Mouse (Mus musculus) hindbrain, postnatal 0 days (tissue): ENCODE measurements around the gene Ccnyl1. TPM values are rescaled to one million over a fixed set of nuclear protein-coding genes. Genes with fewer than 3 reads are reported as not detected.

Source experiments
- ATAC-seq: fragments of 200-750 bp; cut with Nextera tagmentation; 2 replicates; pipeline ENCODE4 v1.8.0; 2017; ENCODE audit warnings: mild to moderate bottlenecking, moderate TSS enrichment, moderate library complexity
- DNase-seq: peaks from one replicate; pipeline ENCODE4 v3.0.0-alpha.2; 2015; ENCODE audit warnings: low spot score
- H3K27ac ChIP-seq: fragments of 300-500 bp; sonication (generic); 2 replicates; pipeline ENCODE4 v1.5.1; 2014; ENCODE audit warnings: mild to moderate bottlenecking
- H3K27me3 ChIP-seq: fragments of 300-500 bp; sonication (generic); 2 replicates; pipeline ENCODE4 v1.6.1; 2014; ENCODE audit warnings: low read length, mixed read lengths; ENCODE audit not compliant: insufficient read depth
- H3K36me3 ChIP-seq: fragments of 300-500 bp; sonication (generic); 2 replicates; pipeline ENCODE4 v1.6.1; 2014; ENCODE audit warnings: low read length, mixed read lengths; ENCODE audit not compliant: insufficient read depth
- H3K4me1 ChIP-seq: fragments of 300-500 bp; sonication (generic); 2 replicates; pipeline ENCODE4 v1.6.1; 2014; ENCODE audit warnings: antibody characterized with exemption, low read length, mixed read lengths; ENCODE audit not compliant: insufficient read depth
- H3K4me2 ChIP-seq: fragments of 300-500 bp; sonication (generic); 2 replicates; pipeline ENCODE4 v1.6.1; 2014; ENCODE audit warnings: low read depth, mild to moderate bottlenecking, low read length, moderate library complexity, mixed read lengths
- H3K4me3 ChIP-seq: fragments of 300-500 bp; sonication (generic); 2 replicates; pipeline ENCODE4 v1.5.1; 2014; ENCODE audit warnings: low read length
- H3K9ac ChIP-seq: fragments of 300-500 bp; sonication (generic); replicated peaks from 2 replicates; pipeline ENCODE4 v1.6.1; 2014; ENCODE audit warnings: mild to moderate bottlenecking, low read length, moderate library complexity, mixed read lengths
- H3K9me3 ChIP-seq: fragments of 300-500 bp; sonication (generic); 2 replicates; pipeline ENCODE4 v1.6.1; 2016; ENCODE audit warnings: low read length, mixed read lengths
- CTCF ChIP-seq: IDR thresholded peaks from 2 replicates; pipeline ENCODE4 v1.5.1; 2016; ENCODE audit warnings: antibody characterized with exemption, control low read depth, low read depth
- WGBS: fragments of 180-500 bp; shearing (Covaris S2); extraction: QIAGEN DNeasy Blood & Tissue Kit; methylation state at CpG from one replicate; pipeline ENCODE4 v1.1.7; 2014; 5-methylcytosine and 5-hydroxymethylcytosine counted together
- polyA plus RNA-seq: library from polyadenylated mRNA; unstranded; fragments of >200 nt; fragmentation: Nextera tagmentation; extraction: Ambion mirVana; gene quantifications from 2 replicates; pipeline ENCODE4 v1.2.1, GENCODE M21; 2015
- total RNA-seq: library from RNA; depleted of rRNA; stranded (reverse); fragments of >200 nt; gene quantifications from 2 replicates; pipeline ENCODE4 v1.2.3, GENCODE M21; 2014

Ccnyl1 gene
- total and polyA plus RNA-seq, 2 experiments from 2014 or later, result 3.5 to 17.5 TPM

DNA sequence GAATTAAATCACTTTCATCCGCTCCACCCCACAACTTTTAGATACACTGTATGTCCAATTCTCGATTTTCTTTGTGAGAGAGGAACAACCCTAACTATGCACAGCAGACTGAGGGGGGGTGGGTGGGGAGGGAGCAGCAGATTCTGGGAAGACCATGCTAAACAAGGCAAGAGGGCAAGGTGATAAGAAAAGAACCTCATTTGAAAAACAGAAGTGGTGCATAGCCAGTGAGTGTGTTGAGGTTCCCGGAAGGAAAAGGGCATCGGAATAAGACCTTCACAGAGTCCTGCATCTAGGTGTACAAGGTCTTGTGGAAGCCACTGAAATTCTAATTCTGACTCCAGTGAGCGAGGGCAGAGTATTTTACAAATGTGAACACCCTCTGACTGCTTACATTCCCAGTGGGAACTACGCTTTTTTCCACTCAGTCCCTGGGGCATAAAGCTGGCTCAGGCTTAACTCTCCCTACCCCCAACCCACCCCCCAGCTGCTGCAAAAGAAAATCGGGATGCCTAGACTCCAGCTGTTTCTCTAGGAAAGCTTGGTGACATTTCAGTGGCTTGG, 42.5 kb downstream of the Ccnyl1 start:
- 63% methylated on average over 7 of the region's 7 CpGs for WGBS
- peaks cover 24% of the 10 kb centered on the region; the same call in 1 of the 2 replicates for H3K27me3 ChIP-seq

GRCm38 (mm10) chr1:64733453-64734245, 43.4 kb downstream of the Ccnyl1 start:
- no peak for ATAC-seq
- Histone ChIP-seq H3K27ac (no peak overlapping the region), H3K4me2 (no peak overlapping the region), H3K27me3 (peaks cover 24% of the 10 kb centered on the region; the same call in 1 of the 2 replicates), H3K36me3 (no peaks in the 10 kb centered on the region), H3K9me3 (no peaks in the 10 kb centered on the region), H3K4me3 (no peak overlapping the region), H3K4me1 (no peaks in the 10 kb centered on the region; the same call in 1 of the 2 replicates), H3K9ac (no peak overlapping the region)
- WGBS, result 35% methylated on average over 11 of the region's 11 CpGs
- DNase-seq, result no peak
- TF ChIP-seq CTCF, result no peak

More for the DNA sequence above, 42.5 kb downstream of the Ccnyl1 start:
- Histone ChIP-seq H3K4me1 (no peaks in the 10 kb centered on the region; the same call in 1 of the 2 replicates), H3K9me3 (no peaks in the 10 kb centered on the region), H3K36me3 (no peaks in the 10 kb centered on the region), H3K4me2 (no peak overlapping the region), H3K4me3 (no peak overlapping the region), H3K9ac (no peak overlapping the region), H3K27ac (no peak overlapping the region)
- no peak for ATAC-seq
- DNase-seq, result no peak
- TF ChIP-seq CTCF, result no peak

DNA sequence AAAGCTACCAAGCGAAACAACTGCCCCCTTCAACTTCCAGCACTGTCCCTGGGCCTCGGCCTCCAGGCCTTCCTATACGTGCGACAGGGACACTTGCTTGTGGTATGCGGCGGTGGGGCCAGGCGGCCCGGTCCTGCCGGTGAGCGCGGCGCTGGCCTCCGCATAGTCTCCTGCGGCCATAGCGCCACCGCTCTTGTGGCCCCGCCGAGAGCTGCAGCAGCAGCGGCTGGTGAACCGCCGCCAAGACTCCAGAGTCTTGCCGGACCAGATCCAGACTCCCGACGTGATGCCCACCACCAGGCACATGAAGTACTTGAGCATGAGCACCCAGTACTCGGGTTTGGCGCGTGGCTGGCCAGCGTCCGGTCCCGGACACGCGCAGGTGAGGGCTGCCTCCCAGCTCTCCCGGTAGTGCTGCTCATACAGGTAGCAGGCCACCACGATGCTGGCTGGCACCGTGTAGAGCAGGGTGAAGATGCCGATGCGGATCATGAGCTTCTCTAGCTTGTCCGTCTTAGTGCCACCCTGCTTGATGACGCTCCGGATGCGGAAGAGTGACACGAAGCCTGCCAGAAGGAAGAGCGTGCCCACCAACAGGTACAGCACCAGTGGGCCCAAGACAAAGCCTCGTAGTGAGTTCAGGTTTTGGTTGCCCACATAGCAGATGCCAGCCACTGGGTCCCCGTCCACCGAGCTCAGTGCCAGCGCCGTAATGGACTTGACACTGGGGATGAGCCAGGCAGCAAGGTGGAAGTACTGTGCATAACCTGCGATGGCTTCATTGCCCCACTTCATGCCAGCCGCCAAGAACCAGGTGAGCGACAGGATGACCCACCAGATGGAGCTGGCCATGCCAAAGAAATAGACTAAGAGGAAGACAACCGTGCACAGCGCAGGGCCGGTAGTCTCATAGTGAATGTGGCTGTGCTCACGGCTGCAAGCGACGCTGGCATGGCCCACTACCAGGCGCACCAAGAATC, 44.8 kb downstream of the Ccnyl1 start:
- peak overlapping the region; percentile 30 for H3K4me3 ChIP-seq
- no peak overlapping the region; the same call in 1 of the 2 replicates for H3K9ac ChIP-seq
- H3K27ac ChIP-seq, result no peak overlapping the region
- 42% methylated on average over 58 of the region's 58 CpGs for WGBS
- no peaks in the 10 kb centered on the region; the same call in 1 of the 2 replicates for H3K4me1 ChIP-seq
- H3K4me2 ChIP-seq, result peak overlapping the region; percentile 94
- H3K27me3 ChIP-seq, result peaks cover 24% of the 10 kb centered on the region; the same call in 1 of the 2 replicates
- peak; percentile 45 for TF ChIP-seq CTCF
- ATAC-seq (no peak), DNase-seq (peak; percentile 64)
- H3K9me3 ChIP-seq, result no peaks in the 10 kb centered on the region
- H3K36me3 ChIP-seq, result no peaks in the 10 kb centered on the region

- Histone ChIP-seq H3K27me3 (peaks cover 24% of the 10 kb centered on the region; the same call in 1 of the 2 replicates), H3K36me3 (no peaks in the 10 kb centered on the region), H3K4me1 (no peaks in the 10 kb centered on the region; the same call in 1 of the 2 replicates), H3K4me3 (peak overlapping the region; percentile 63), H3K27ac (no peak overlapping the region), H3K4me2 (peak overlapping the region; percentile 94), H3K9ac (peak overlapping the region; percentile 48; the same call in 1 of the 2 replicates), H3K9me3 (no peaks in the 10 kb centered on the region)
- peak; percentile 64 for DNase-seq
- WGBS, result 11% methylated on average over 75 of the region's 75 CpGs
- ATAC-seq, result peak; percentile 46
- TF ChIP-seq CTCF, result peak; percentile 67
Observed at GRCm38 (mm10) chr1:64735781-64736680, 45.8 kb downstream of the Ccnyl1 start.

- DNase-seq, result peak; percentile 34
- H3K9ac ChIP-seq, result peak overlapping the region; percentile 48
- ATAC-seq, result peak; percentile 6; the same call in 1 of the 2 replicates
Observed at GRCm38 (mm10) chr1:64736681-64737501, 46.6 kb downstream of the Ccnyl1 start.

More at GRCm38 (mm10) chr1:64736681-64737501, 46.6 kb downstream of the Ccnyl1 start:
- H3K9me3 ChIP-seq, result no peaks in the 10 kb centered on the region
- H3K36me3 ChIP-seq, result no peaks in the 10 kb centered on the region
- peak overlapping the region; percentile 94 for H3K4me2 ChIP-seq
- TF ChIP-seq CTCF, result no peak
- WGBS, result under 1% methylated on average over 55 of the region's 56 CpGs
- peak overlapping the region; percentile 29; the same call in 1 of the 2 replicates for H3K27ac ChIP-seq
- H3K27me3 ChIP-seq, result peaks cover 24% of the 10 kb centered on the region; the same call in 1 of the 2 replicates
- peak overlapping the region; percentile 63 for H3K4me3 ChIP-seq
- H3K4me1 ChIP-seq, result no peaks in the 10 kb centered on the region; the same call in 1 of the 2 replicates
